Mouse (Mus musculus): ENCODE results near the gene Cyp2u1.

- TF ChIP-seq CTCF (IDR thresholded peaks at IDR 0.05; ENCODE audit: low read depth) (no peak), EP300 (optimal IDR thresholded peaks at IDR 0.05) (no peak)
Measured at GRCm38 (mm10) chr3:131348579-131348950, 45.5 kb upstream of the Cyp2u1 start.

Data from stomach, postnatal 0 days (tissue).